Mouse (Mus musculus) G1E-ER4 (cell line): ENCODE measurements around the gene Prss27. TPM values are rescaled to one million over a fixed set of nuclear protein-coding genes. Genes with fewer than 3 reads are reported as not detected.

Experiments
- GATA1 ChIP-seq: IDR thresholded peaks from one replicate; pipeline ENCODE4 v1.8.0; 2012; ENCODE audit warnings: low read length, inconsistent platforms
- polyA plus RNA-seq: library from polyadenylated mRNA; stranded (reverse); fragments of >175 nt; gene quantifications from 2 replicates; pipeline ENCODE4 v1.2.3, GENCODE M21; 2012

Prss27 gene
- polyA plus RNA-seq = not detected in 2 replicates

- no peak for TF ChIP-seq GATA1
Measured at GRCm38 (mm10) chr17:24037844-24038243, at the start of gene Prss27. Prss27 (plus strand) TSS chr17:24038144.

GRCm38 (mm10) chr17:23989802-23990201 lies 48.1 kb upstream of the Prss27 start:
- no peak for TF ChIP-seq GATA1

GRCm38 (mm10) chr17:23992789-23993553 lies 45.0 kb upstream of the Prss27 start:
- no peak for TF ChIP-seq GATA1

GRCm38 (mm10) chr17:23993559-23994428 lies 44.1 kb upstream of the Prss27 start:
- TF ChIP-seq GATA1 = no peak

GRCm38 (mm10) chr17:23994667-23995066 lies 43.3 kb upstream of the Prss27 start:
- TF ChIP-seq GATA1 = no peak

GRCm38 (mm10) chr17:23995421-23995820 lies 42.5 kb upstream of the Prss27 start:
- TF ChIP-seq GATA1 = no peak

GRCm38 (mm10) chr17:23997901-23998300 lies 40.0 kb upstream of the Prss27 start, which contains the start of gene Prss22:
Prss22 (minus strand) TSS chr17:23998100.
- no peak for TF ChIP-seq GATA1

GRCm38 (mm10) chr17:23998383-23998782 lies 39.6 kb upstream of the Prss27 start:
- TF ChIP-seq GATA1 = no peak

GRCm38 (mm10) chr17:24000404-24000803 lies 37.5 kb upstream of the Prss27 start:
- no peak for TF ChIP-seq GATA1

- no peak for TF ChIP-seq GATA1
Measured at GRCm38 (mm10) chr17:24004071-24004665, 33.8 kb upstream of the Prss27 start.

GRCm38 (mm10) chr17:24005049-24005448 lies 32.9 kb upstream of the Prss27 start:
- no peak for TF ChIP-seq GATA1

GRCm38 (mm10) chr17:24006930-24007329 lies 31.0 kb upstream of the Prss27 start:
- no peak for TF ChIP-seq GATA1

GRCm38 (mm10) chr17:24007391-24007790 lies 30.6 kb upstream of the Prss27 start:
- no peak for TF ChIP-seq GATA1

- no peak for TF ChIP-seq GATA1
Measured at GRCm38 (mm10) chr17:24008105-24008504, 29.8 kb upstream of the Prss27 start.

GRCm38 (mm10) chr17:24009617-24010016 lies 28.3 kb upstream of the Prss27 start:
- TF ChIP-seq GATA1 = no peak

- TF ChIP-seq GATA1 = no peak
Measured at GRCm38 (mm10) chr17:24012921-24013320, 25.0 kb upstream of the Prss27 start.
